Mouse (Mus musculus) right cerebral cortex, postnatal 36 days (tissue): ENCODE measurements around the gene Tmem88.

Experiments used
- DNase-seq, 2 experiments: peaks; one replicate each; pipeline ENCODE4 v3.0.0; 2022; ENCODE audit warnings: low spot score in 2 of 2, mixed read lengths in 1 of 2

Gene Tmem88

GRCm38 (mm10) chr11:69382478-69383105, 15.4 kb downstream of the Tmem88 start:
- DNase-seq: no peak

GRCm38 (mm10) chr11:69381356-69381755, 16.7 kb downstream of the Tmem88 start:
- no peak for DNase-seq

- no peak for DNase-seq
These were observed 18.4 kb downstream of the Tmem88 start for GRCm38 (mm10) chr11:69379600-69379999.

GRCm38 (mm10) chr11:69377766-69378165, 20.3 kb downstream of the Tmem88 start:
- no peak for DNase-seq

GRCm38 (mm10) chr11:69375646-69376045, 22.4 kb downstream of the Tmem88 start:
- DNase-seq: no peak

- DNase-seq: no peak
These were observed 24.6 kb downstream of the Tmem88 start for GRCm38 (mm10) chr11:69373223-69373965.

- no peak for DNase-seq
These were observed 25.3 kb downstream of the Tmem88 start for GRCm38 (mm10) chr11:69372780-69373170.

- peak; percentile 52 to 65 for DNase-seq
These were observed 25.8 kb downstream of the Tmem88 start for GRCm38 (mm10) chr11:69372056-69372779.

- DNase-seq: no peak
These were observed 26.4 kb downstream of the Tmem88 start for GRCm38 (mm10) chr11:69371601-69372000.

GRCm38 (mm10) chr11:69370817-69371215, 27.2 kb downstream of the Tmem88 start:
- DNase-seq: no peak

GRCm38 (mm10) chr11:69369990-69370816, 27.8 kb downstream of the Tmem88 start:
- no peak for DNase-seq

- no peak for DNase-seq
These were observed 28.6 kb downstream of the Tmem88 start, which contains the start of gene Chd3 for GRCm38 (mm10) chr11:69369215-69369989. Gene Chd3 (minus strand): TSS chr11:69369406.

GRCm38 (mm10) chr11:69368356-69369214, 29.4 kb downstream of the Tmem88 start:
- DNase-seq: no peak

GRCm38 (mm10) chr11:69367616-69368355, 30.2 kb downstream of the Tmem88 start:
- DNase-seq: no peak

GRCm38 (mm10) chr11:69366855-69367615, 31.0 kb downstream of the Tmem88 start:
- DNase-seq: peak in 1 of 2 experiments; percentile 42

GRCm38 (mm10) chr11:69366157-69366854, 31.7 kb downstream of the Tmem88 start:
- peak; percentile 92 to 94 for DNase-seq

GRCm38 (mm10) chr11:69365722-69366121, 32.3 kb downstream of the Tmem88 start:
- no peak for DNase-seq

- DNase-seq: peak; percentile 84 to 85
These were observed 33.1 kb downstream of the Tmem88 start for GRCm38 (mm10) chr11:69364910-69365309.
